ENCODE assay signal across 8 mouse cellular contexts in genomic region chr7:4920976-4921823, GRCm38 (mm10). TPM values are rescaled to one million over a fixed set of nuclear protein-coding genes. Genes with fewer than 3 reads are reported as not detected.
A peak's percentile ranks its signal among the peaks of the same experiment; 100 is the strongest.
DNase-seq lines count a peak whose midpoint lies in the region; ATAC-seq lines count a peak whose summit lies in the region.

No protein-coding gene starts in this region.

- no peak for DNase-seq in liver, embryonic 11.5 days (ENCODE audit: low spot score)
- DNase-seq in liver: no peak
- no peak for DNase-seq in forebrain, embryonic 14.5 days (ENCODE audit: low spot score)
- DNase-seq in kidney, postnatal 4 days: peak; percentile 42 to 60
- DNase-seq in layer of hippocampus, adult 9-10 months (ENCODE audit: low spot score): no peak
- no peak for DNase-seq in embryo, embryonic 9.5 days (ENCODE audit: extremely low spot score)
- DNase-seq in natural killer cell, adult 2 months (ENCODE audit: low spot score in 2 of 2): no peak

- H3K9ac ChIP-seq in liver, embryonic 11.5 days (ENCODE audit: low read depth, low read length): peak overlapping the region; percentile 5; the same call in 1 of the 2 replicates
- H3K9ac ChIP-seq in forebrain, embryonic 14.5 days (ENCODE audit: low read length): peak overlapping the region; percentile 40
- peak overlapping the region; percentile 64; the same call in 1 of the 2 replicates for H3K9ac ChIP-seq in neural tube, embryonic 15.5 days (replicated peaks)

- no peak overlapping the region; the same call in 1 of the 2 replicates for H3K4me3 ChIP-seq in liver, embryonic 11.5 days (ENCODE audit: low read depth, low read length)
- H3K4me3 ChIP-seq in forebrain, embryonic 14.5 days (ENCODE audit: low read depth, low read length): no peak overlapping the region
- 0 out of 2 replicates have a peak overlapping the region, but pooled peaks have one; percentile 47 for H3K4me3 ChIP-seq in neural tube, embryonic 15.5 days (replicated peaks)

- WGBS in liver, embryonic 11.5 days: 34% methylated on average over 23 of the region's 23 CpGs
- WGBS in forebrain, embryonic 14.5 days: 59% methylated on average over 23 of the region's 23 CpGs
- 65% methylated on average over 23 of the region's 23 CpGs for WGBS in neural tube, embryonic 15.5 days

- no peaks in the 10 kb centered on the region for H3K9me3 ChIP-seq in liver, embryonic 11.5 days (ENCODE audit: control insufficient read depth, low read length)
- H3K9me3 ChIP-seq in forebrain, embryonic 14.5 days (replicated peaks; ENCODE audit: control insufficient read depth, low read length): no peaks in the 10 kb centered on the region
- no peaks in the 10 kb centered on the region for H3K9me3 ChIP-seq in neural tube, embryonic 15.5 days (replicated peaks)

- 0 out of 2 replicates have a peak, but pooled peaks have one; percentile 11 for ATAC-seq in liver, embryonic 11.5 days (replicated peaks; ENCODE audit: low FRiP score)
- no peak for ATAC-seq in forebrain, embryonic 14.5 days
- no peak for ATAC-seq in neural tube, embryonic 15.5 days (ENCODE audit: low FRiP score)

- H3K36me3 ChIP-seq in liver, embryonic 11.5 days (ENCODE audit: control insufficient read depth, insufficient read depth, low read length): peaks cover 29% of the 10 kb centered on the region
- peaks cover 41% of the 10 kb centered on the region for H3K36me3 ChIP-seq in forebrain, embryonic 14.5 days (ENCODE audit: control insufficient read depth, insufficient read depth, low read length)
- H3K36me3 ChIP-seq in neural tube, embryonic 15.5 days: peaks cover 31% of the 10 kb centered on the region

- peaks cover 31% of the 10 kb centered on the region for H3K4me1 ChIP-seq in liver, embryonic 11.5 days (replicated peaks; ENCODE audit: control insufficient read depth, insufficient read depth, low read length)
- peaks cover 41% of the 10 kb centered on the region for H3K4me1 ChIP-seq in forebrain, embryonic 14.5 days (ENCODE audit: control insufficient read depth, insufficient read depth, low read length)
- peaks cover 70% of the 10 kb centered on the region for H3K4me1 ChIP-seq in neural tube, embryonic 15.5 days

- H3K27ac ChIP-seq in liver, embryonic 11.5 days (ENCODE audit: low read depth, low read length): peak overlapping the region; percentile 9; the same call in 1 of the 2 replicates
- H3K27ac ChIP-seq in forebrain, embryonic 14.5 days (ENCODE audit: low read depth, low read length): peak overlapping the region; percentile 96
- H3K27ac ChIP-seq in neural tube, embryonic 15.5 days (replicated peaks): peak overlapping the region; percentile 99

- H3K27me3 ChIP-seq in liver, embryonic 11.5 days (replicated peaks; ENCODE audit: control insufficient read depth, insufficient read depth, low read length): peaks cover 22% of the 10 kb centered on the region
- no peaks in the 10 kb centered on the region for H3K27me3 ChIP-seq in forebrain, embryonic 14.5 days (replicated peaks; ENCODE audit: control insufficient read depth, insufficient read depth, low read length)
- no peaks in the 10 kb centered on the region for H3K27me3 ChIP-seq in neural tube, embryonic 15.5 days (replicated peaks)

- H3K4me2 ChIP-seq in liver, embryonic 11.5 days: peak overlapping the region; percentile 38
- peak overlapping the region; percentile 91; the same call in 1 of the 2 replicates for H3K4me2 ChIP-seq in forebrain, embryonic 14.5 days (ENCODE audit: low read length)
- H3K4me2 ChIP-seq in neural tube, embryonic 15.5 days: peak overlapping the region; percentile 95

RNA-seq across cellular contexts. Expression of gene Nat14, which starts 0.6 kb away (rescaled TPM):
- 1.4 and 1.5 TPM in 2 replicates for polyA plus RNA-seq in liver, embryonic 11.5 days (2014; fragmentation: Nextera tagmentation; extraction: Ambion mirVana)
- polyA plus RNA-seq in forebrain, embryonic 14.5 days (2014; fragmentation: Nextera tagmentation; extraction: Ambion mirVana): 9.8 and 17.7 TPM in 2 replicates
- 30.8 and 36.3 TPM in 2 replicates for polyA plus RNA-seq in neural tube, embryonic 15.5 days (2015; fragmentation: Nextera tagmentation; extraction: Ambion mirVana)

RNA-seq across cellular contexts. Expression of gene Ssc5d, which starts 4.4 kb away (rescaled TPM):
- 0.70 and 0.82 TPM in 2 replicates for polyA plus RNA-seq in liver, embryonic 11.5 days (2014; fragmentation: Nextera tagmentation; extraction: Ambion mirVana)
- polyA plus RNA-seq in forebrain, embryonic 14.5 days (2014; fragmentation: Nextera tagmentation; extraction: Ambion mirVana): 0.23 and 0.41 TPM in 2 replicates
- polyA plus RNA-seq in neural tube, embryonic 15.5 days (2015; fragmentation: Nextera tagmentation; extraction: Ambion mirVana): 1.00 and 1.8 TPM in 2 replicates

RNA-seq across cellular contexts. Expression of gene Zfp628, which starts 6.2 kb away (rescaled TPM):
- 3.3 and 3.5 TPM in 2 replicates for polyA plus RNA-seq in liver, embryonic 11.5 days (2014; fragmentation: Nextera tagmentation; extraction: Ambion mirVana)
- 3.6 and 3.8 TPM in 2 replicates for polyA plus RNA-seq in forebrain, embryonic 14.5 days (2014; fragmentation: Nextera tagmentation; extraction: Ambion mirVana)
- polyA plus RNA-seq in neural tube, embryonic 15.5 days (2015; fragmentation: Nextera tagmentation; extraction: Ambion mirVana): 3.1 and 4.0 TPM in 2 replicates

RNA-seq across cellular contexts. Expression of gene Gm36210, which starts 14.9 kb away (rescaled TPM):
- 0.22 TPM in 1 of 2 replicates, not detected in the other for polyA plus RNA-seq in liver, embryonic 11.5 days (2014; fragmentation: Nextera tagmentation; extraction: Ambion mirVana)
- polyA plus RNA-seq in forebrain, embryonic 14.5 days (2014; fragmentation: Nextera tagmentation; extraction: Ambion mirVana): 0.33 and 0.44 TPM in 2 replicates
- 0.23 and 0.37 TPM in 2 replicates for polyA plus RNA-seq in neural tube, embryonic 15.5 days (2015; fragmentation: Nextera tagmentation; extraction: Ambion mirVana)

RNA-seq across cellular contexts. Expression of gene Sbk2, which starts 43.0 kb away (rescaled TPM):
- 0.22 TPM in 1 of 2 replicates, not detected in the other for polyA plus RNA-seq in liver, embryonic 11.5 days (2014; fragmentation: Nextera tagmentation; extraction: Ambion mirVana)
- polyA plus RNA-seq in forebrain, embryonic 14.5 days (2014; fragmentation: Nextera tagmentation; extraction: Ambion mirVana): not detected in 2 replicates
- polyA plus RNA-seq in neural tube, embryonic 15.5 days (2015; fragmentation: Nextera tagmentation; extraction: Ambion mirVana): 0.14 TPM in 1 of 2 replicates, not detected in the other

Comparison
In these comparisons a context has a peak if more than half of its experiments do, and no peak if none do; other contexts are left out.
1. DNase-seq: peak in kidney, postnatal 4 days (2 of 2); none in liver, embryonic 11.5 days (single experiment), liver (single experiment), forebrain, embryonic 14.5 days (single experiment), layer of hippocampus, adult 9-10 months (single experiment), embryo, embryonic 9.5 days (single experiment) and natural killer cell, adult 2 months (0 of 2).
2. H3K27ac ChIP-seq: peak in every context shown above with its lines; median percentile 99 in neural tube, embryonic 15.5 days; 96 in forebrain, embryonic 14.5 days; 9 in liver, embryonic 11.5 days.
3. H3K4me2 ChIP-seq: peak in every context shown above with its lines; median percentile 95 in neural tube, embryonic 15.5 days; 91 in forebrain, embryonic 14.5 days; 38 in liver, embryonic 11.5 days.
4. H3K9ac ChIP-seq: peak in every context shown above with its lines; median percentile 64 in neural tube, embryonic 15.5 days; 40 in forebrain, embryonic 14.5 days; 5 in liver, embryonic 11.5 days.